Mouse (Mus musculus) kidney, embryonic 16.5 days (tissue): Measurements from ENCODE around the gene Matn1. TPM values are rescaled to one million over a fixed set of nuclear protein-coding genes. Genes with fewer than 3 reads are reported as not detected.

ENCODE experiments used
- ATAC-seq: fragments of 200-750 bp; cut with Nextera tagmentation; 2 replicates; pipeline ENCODE4 v1.8.0; 2017; ENCODE audit warnings: moderate TSS enrichment; ENCODE audit not compliant: low FRiP score, low TSS enrichment
- H3K27ac ChIP-seq: fragments of 300-500 bp; sonication (generic); 2 replicates; pipeline ENCODE4 v1.5.1; 2014; ENCODE audit warnings: low read length
- H3K27me3 ChIP-seq: fragments of 300-500 bp; sonication (generic); 2 replicates; pipeline ENCODE4 v1.6.1; 2014; ENCODE audit warnings: low read length, control low read depth, mixed read lengths; ENCODE audit not compliant: insufficient read depth
- H3K36me3 ChIP-seq: fragments of 300-500 bp; sonication (generic); 2 replicates; pipeline ENCODE4 v1.6.1; 2014; ENCODE audit warnings: low read length, control low read depth, mixed read lengths; ENCODE audit not compliant: insufficient read depth
- H3K4me1 ChIP-seq: fragments of 300-500 bp; sonication (generic); 2 replicates; pipeline ENCODE4 v1.6.1; 2014; ENCODE audit warnings: low read length, control low read depth, mixed read lengths; ENCODE audit not compliant: insufficient read depth
- H3K4me2 ChIP-seq: fragments of 300-500 bp; sonication (generic); replicated peaks from 2 replicates; pipeline ENCODE4 v1.6.1; 2014; ENCODE audit warnings: low read depth, low read length
- H3K4me3 ChIP-seq: fragments of 300-500 bp; sonication (generic); 2 replicates; pipeline ENCODE4 v1.5.1; 2014; ENCODE audit warnings: mild to moderate bottlenecking, low read length
- H3K9ac ChIP-seq: fragments of 300-500 bp; sonication (generic); replicated peaks from 2 replicates; pipeline ENCODE4 v1.6.1; 2014; ENCODE audit warnings: low read length
- H3K9me3 ChIP-seq: fragments of 300-500 bp; sonication (generic); 2 replicates; pipeline ENCODE4 v1.6.1; 2016; ENCODE audit warnings: low read length, control low read depth
- WGBS: fragments of 180-500 bp; shearing (Covaris S2); extraction: QIAGEN DNeasy Blood & Tissue Kit; methylation state at CpG from one replicate; pipeline ENCODE4 v1.1.7; 2014; 5-methylcytosine and 5-hydroxymethylcytosine counted together
- polyA plus RNA-seq: library from polyadenylated mRNA; unstranded; fragments of >200 nt; fragmentation: Nextera tagmentation; extraction: Ambion mirVana; gene quantifications from 2 replicates; pipeline ENCODE4 v1.2.1, GENCODE M21; 2015

Gene Matn1
- polyA plus RNA-seq, 1 experiment from 2014 or later = 0.52 TPM

DNA sequence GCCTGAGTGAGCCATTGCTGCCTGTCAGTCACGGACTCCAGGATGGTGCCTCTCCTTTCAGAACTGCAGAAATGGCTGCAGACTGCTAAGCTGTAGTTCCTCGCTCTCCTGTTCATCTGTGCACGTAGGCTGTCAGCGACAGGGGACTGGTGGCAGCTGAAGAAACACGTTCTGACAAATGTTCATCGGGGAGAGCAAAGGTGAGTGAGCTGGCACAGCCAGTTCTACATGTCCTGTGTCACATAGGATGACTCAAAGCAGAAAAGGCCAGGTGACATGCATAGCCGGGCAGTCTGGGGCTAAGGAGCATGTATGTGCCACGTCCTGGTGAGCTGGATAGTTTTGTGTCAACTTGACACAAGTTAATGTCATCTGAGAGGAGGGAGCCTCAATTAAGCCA, 50.4 kb downstream of the Matn1 start:
- no peak for ATAC-seq
- 91% methylated on average over 8 of the region's 8 CpGs for WGBS
- no peak overlapping the region for H3K9ac ChIP-seq

DNA sequence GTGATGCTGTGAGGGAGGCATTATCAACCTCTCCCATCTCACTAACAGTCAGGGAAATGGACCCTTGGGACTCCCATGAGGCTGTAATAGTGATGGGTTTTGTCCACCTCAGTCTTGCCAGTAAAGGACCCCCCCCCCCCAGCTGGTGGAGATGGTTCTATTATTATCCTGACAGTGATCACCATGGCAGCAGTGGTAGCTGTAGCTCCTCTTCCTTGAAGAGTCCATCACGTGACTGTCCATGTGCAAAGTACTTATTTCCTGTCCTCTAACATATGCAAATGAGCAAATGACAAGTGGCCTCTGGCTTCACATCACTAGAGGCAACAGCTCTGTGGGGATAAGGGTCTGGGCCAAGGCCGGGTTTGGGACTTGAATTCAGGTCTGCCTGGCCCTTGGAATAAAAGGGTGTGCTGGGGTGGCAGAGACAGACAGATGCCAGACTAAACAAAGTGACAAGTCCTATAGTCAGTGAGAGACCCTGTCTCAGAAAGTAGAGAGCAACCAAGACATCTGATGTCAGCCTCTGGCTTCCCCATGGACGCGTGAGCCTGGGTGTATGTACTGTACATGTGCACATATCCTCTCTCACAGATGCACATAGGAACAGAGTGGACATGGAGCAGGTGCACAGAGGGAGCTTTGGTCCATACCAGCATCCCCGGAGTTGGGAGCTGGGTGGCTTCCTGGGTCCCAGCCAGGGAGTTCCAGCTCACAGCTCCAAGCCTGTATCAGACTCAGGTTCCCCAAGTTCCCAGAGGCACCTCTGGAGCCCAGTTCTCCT, 55.8 kb downstream of the Matn1 start:
- no peak for ATAC-seq

More for the DNA sequence above, 50.4 kb downstream of the Matn1 start:
- no peak overlapping the region for H3K4me3 ChIP-seq
- no peak overlapping the region for H3K4me2 ChIP-seq
- H3K27me3 ChIP-seq = no peaks in the 10 kb centered on the region
- H3K27ac ChIP-seq = no peak overlapping the region
- H3K4me1 ChIP-seq = no peaks in the 10 kb centered on the region
- H3K9me3 ChIP-seq = peaks cover 12% of the 10 kb centered on the region
- H3K36me3 ChIP-seq = no peaks in the 10 kb centered on the region

DNA sequence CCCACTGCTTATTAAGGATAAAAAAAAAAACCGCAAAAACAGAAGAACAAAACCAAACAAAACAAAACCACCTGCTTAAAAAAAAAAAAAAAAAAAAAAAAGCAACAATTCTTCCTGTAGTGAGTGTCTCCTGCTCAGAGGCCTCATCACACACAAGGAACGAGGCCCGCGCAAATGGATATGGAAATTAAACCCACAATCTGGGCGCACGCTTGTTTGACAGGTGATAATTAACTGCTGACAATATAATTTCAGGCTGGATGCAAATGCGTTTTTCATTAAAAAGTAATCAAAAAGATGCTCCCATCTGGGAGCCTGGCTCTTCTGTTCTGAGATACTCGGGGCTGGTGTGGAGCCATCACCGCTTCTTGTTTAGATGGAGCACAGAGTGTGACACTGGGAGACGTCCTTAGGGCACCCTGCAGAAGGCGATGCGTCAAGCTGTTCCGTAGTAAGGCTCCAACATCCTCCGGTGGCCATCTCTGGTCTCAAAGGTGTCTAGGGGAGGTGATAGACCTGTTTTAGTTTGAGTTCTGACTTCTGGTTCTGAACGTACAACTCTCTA, 56.5 kb downstream of the Matn1 start:
- Histone ChIP-seq H3K4me2 (no peak overlapping the region), H3K4me1 (no peaks in the 10 kb centered on the region), H3K9ac (no peak overlapping the region), H3K4me3 (no peak overlapping the region), H3K27me3 (no peaks in the 10 kb centered on the region), H3K36me3 (no peaks in the 10 kb centered on the region), H3K9me3 (peaks cover 2% of the 10 kb centered on the region), H3K27ac (no peak overlapping the region)
- ATAC-seq = no peak
- 90% methylated on average over 15 of the region's 15 CpGs for WGBS

More for the DNA sequence above, 55.8 kb downstream of the Matn1 start:
- H3K36me3 ChIP-seq = no peaks in the 10 kb centered on the region
- no peak overlapping the region for H3K9ac ChIP-seq
- H3K9me3 ChIP-seq = peaks cover 9% of the 10 kb centered on the region
- H3K4me2 ChIP-seq = no peak overlapping the region
- no peak overlapping the region for H3K4me3 ChIP-seq
- WGBS = 78% methylated on average over 5 of the region's 5 CpGs
- H3K4me1 ChIP-seq = no peaks in the 10 kb centered on the region
- H3K27ac ChIP-seq = no peak overlapping the region
- no peaks in the 10 kb centered on the region for H3K27me3 ChIP-seq

Other genes starting within 250 kb of the Matn1 start
- 22.6 and 23.1 TPM in 2 replicates for gene Sdc3, start 151.8 kb upstream of the Matn1 start, polyA plus RNA-seq
- 21.6 and 25.9 TPM in 2 replicates for gene Laptm5, start 31.3 kb upstream of the Matn1 start, polyA plus RNA-seq